Mouse (Mus musculus) MEL (cell line): ENCODE data around the gene Nfe2l3.

Source experiments
- CHD1 ChIP-seq: IDR thresholded peaks from 2 replicates; pipeline ENCODE4 v1.6.1; 2012; ENCODE audit warnings: low read depth, mild to moderate bottlenecking, inconsistent platforms, low read length, improper control_type of control experiment
- CHD2 ChIP-seq: IDR thresholded peaks from 2 replicates; pipeline ENCODE4 v1.6.1; 2011; ENCODE audit warnings: low read length, improper control_type of control experiment
- CTCF ChIP-seq, 3 experiments: IDR thresholded peaks in 2 of 3; conservative IDR thresholded peaks in 1 of 3; 2 replicates each; pipeline ENCODE4 v1.5.1; 2011 to 2012; ENCODE audit warnings: low read length in 3 of 3, low read depth in 2 of 3, mild to moderate bottlenecking in 2 of 3, improper control_type of control experiment in 1 of 3, inconsistent platforms in 1 of 3, mixed read lengths in 1 of 3, moderate library complexity in 1 of 3; ENCODE audit not compliant: control insufficient read depth in 1 of 3, insufficient read depth in 1 of 3, poor library complexity in 1 of 3, severe bottlenecking in 1 of 3
- EP300 ChIP-seq, 2 experiments: IDR thresholded peaks; 2 replicates each; pipeline ENCODE4 v1.6.1; 2011; ENCODE audit warnings: improper control_type of control experiment in 2 of 2, low read length in 2 of 2, low read depth in 1 of 2, mild to moderate bottlenecking in 1 of 2
- MAX ChIP-seq: IDR thresholded peaks from 2 replicates; pipeline ENCODE4 v1.6.1; 2011; ENCODE audit warnings: low read length, improper control_type of control experiment
- MYC ChIP-seq: IDR thresholded peaks from 2 replicates; pipeline ENCODE4 v1.6.1; 2011; ENCODE audit warnings: low read depth, mild to moderate bottlenecking, low read length, improper control_type of control experiment, moderate library complexity
- POLR2A ChIP-seq, 2 experiments: IDR thresholded peaks; 2 replicates each; pipeline ENCODE4 v1.6.1; 2011 to 2012; ENCODE audit warnings: low read length in 2 of 2, mild to moderate bottlenecking in 2 of 2, control low read depth in 1 of 2, improper control_type of control experiment in 1 of 2, low read depth in 1 of 2, moderate library complexity in 1 of 2; ENCODE audit not compliant: control insufficient read depth in 1 of 2, insufficient read depth in 1 of 2, poor library complexity in 1 of 2
- RAD21 ChIP-seq: IDR thresholded peaks from 2 replicates; pipeline ENCODE4 v1.6.1; 2011; ENCODE audit warnings: mild to moderate bottlenecking, low read depth, low read length, improper control_type of control experiment
- SMC3 ChIP-seq: IDR thresholded peaks from 2 replicates; pipeline ENCODE4 v1.6.1; 2011; ENCODE audit warnings: low read depth, low read length, improper control_type of control experiment
- TAL1 ChIP-seq: IDR thresholded peaks from 2 replicates; pipeline ENCODE4 v1.6.1; 2012; ENCODE audit warnings: mild to moderate bottlenecking, inconsistent platforms, low read length, moderate library complexity, mixed read lengths
- TBP ChIP-seq: IDR thresholded peaks from 2 replicates; pipeline ENCODE4 v1.8.0; 2011; ENCODE audit warnings: low read depth, low read length, improper control_type of control experiment
- USF1 ChIP-seq: IDR thresholded peaks from 2 replicates; pipeline ENCODE4 v1.6.1; 2014; ENCODE audit warnings: low read depth, mild to moderate bottlenecking, inconsistent platforms, low read length, improper control_type of control experiment, moderate library complexity
- USF2 ChIP-seq, 2 experiments: IDR thresholded peaks; 2 replicates each; pipeline ENCODE4 v1.6.1; 2011 to 2012; ENCODE audit warnings: improper control_type of control experiment in 2 of 2, low read length in 2 of 2, borderline replicate concordance in 1 of 2, inconsistent platforms in 1 of 2, low read depth in 1 of 2, mild to moderate bottlenecking in 1 of 2; ENCODE audit not compliant: insufficient read depth in 1 of 2

DNA sequence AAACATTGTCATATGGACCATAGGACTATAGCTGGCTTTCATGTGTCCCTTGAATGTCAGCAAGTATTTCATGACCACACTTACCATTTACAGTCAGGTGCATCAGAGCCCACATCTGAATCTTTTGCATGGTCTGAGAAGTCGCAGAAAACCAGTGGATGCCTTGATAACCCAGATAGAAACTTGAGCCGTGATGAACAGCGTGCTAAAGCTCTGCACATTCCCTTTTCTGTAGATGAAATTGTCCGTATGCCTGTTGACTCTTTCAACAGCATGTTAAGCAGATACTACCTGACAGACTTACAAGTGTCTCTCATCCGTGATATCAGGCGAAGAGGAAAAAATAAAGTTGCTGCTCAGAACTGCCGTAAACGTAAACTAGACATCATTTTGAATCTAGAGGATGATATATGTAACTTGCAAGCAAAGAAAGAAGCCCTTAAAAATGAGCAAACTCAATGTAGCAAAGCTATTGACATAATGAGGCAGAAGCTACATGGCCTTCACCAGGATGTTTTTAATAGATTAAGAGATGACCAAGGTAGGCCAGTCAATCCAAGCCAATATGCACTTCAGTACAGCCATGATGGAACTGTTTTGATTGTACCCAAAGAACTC is 25.4 kb downstream of the Nfe2l3 start:
- TF ChIP-seq EP300 (IDR thresholded peaks at IDR 0.05; ENCODE audit: low read depth in 1 of 2, low read length in 2 of 2) (no peak), CTCF (IDR thresholded peaks at IDR 0.05 in 2 of 3, conservative IDR thresholded peaks at IDR 0.05 in 1 of 3; ENCODE audit: control insufficient read depth in 1 of 3, insufficient read depth in 1 of 3, low read depth in 2 of 3, low read length in 3 of 3, poor library complexity in 1 of 3, severe bottlenecking in 1 of 3) (no peak), POLR2A (IDR thresholded peaks at IDR 0.05; ENCODE audit: control insufficient read depth in 1 of 2, insufficient read depth in 1 of 2, low read depth in 1 of 2, low read length in 2 of 2, poor library complexity in 1 of 2) (peak in 1 of 2 experiments; percentile 44; a peak in 1 of 4 replicates), TBP (no peak), RAD21 (no peak), CHD2 (peak; percentile 11; the same call in 1 of the 2 replicates), MAX (no peak), MYC (no peak), SMC3 (peak; percentile 24), USF2 (IDR thresholded peaks at IDR 0.05; ENCODE audit: borderline replicate concordance in 1 of 2, insufficient read depth in 1 of 2, low read depth in 1 of 2, low read length in 2 of 2) (no peak), TAL1 (no peak), CHD1 (no peak), USF1 (no peak)
